Mouse (Mus musculus) lung, postnatal 25 days (tissue): ENCODE measurements around the gene Tbkbp1.
A peak's percentile ranks its signal among the peaks of the same experiment; 100 is the strongest.

Source experiments
- DNase-seq: peaks from one replicate; pipeline ENCODE4 v3.0.0; 2022; ENCODE audit warnings: low spot score

Gene Tbkbp1

GRCm38 (mm10) chr11:97152662-97153287, 1.5 kb upstream of the Tbkbp1 start:
- DNase-seq = no peak

GRCm38 (mm10) chr11:97152023-97152426, 730 bp upstream of the Tbkbp1 start:
- DNase-seq = peak; percentile 35

GRCm38 (mm10) chr11:97150411-97151330, 624 bp downstream of the Tbkbp1 start:
- peak; percentile 56 for DNase-seq

GRCm38 (mm10) chr11:97149995-97150410, 1.3 kb downstream of the Tbkbp1 start:
- peak; percentile 90 for DNase-seq

GRCm38 (mm10) chr11:97149026-97149425, 2.3 kb downstream of the Tbkbp1 start:
- no peak for DNase-seq

GRCm38 (mm10) chr11:97148591-97148990, 2.7 kb downstream of the Tbkbp1 start:
- DNase-seq = no peak

- no peak for DNase-seq
Observed at GRCm38 (mm10) chr11:97147333-97147732, 4.0 kb downstream of the Tbkbp1 start.

- peak; percentile 79 for DNase-seq
Observed at GRCm38 (mm10) chr11:97146724-97147123, 4.6 kb downstream of the Tbkbp1 start.

GRCm38 (mm10) chr11:97145951-97146350, 5.3 kb downstream of the Tbkbp1 start:
- no peak for DNase-seq

- no peak for DNase-seq
Observed at GRCm38 (mm10) chr11:97145320-97145719, 6.0 kb downstream of the Tbkbp1 start.

GRCm38 (mm10) chr11:97143196-97143900, 7.9 kb downstream of the Tbkbp1 start:
- no peak for DNase-seq

GRCm38 (mm10) chr11:97142159-97142608, 9.1 kb downstream of the Tbkbp1 start:
- peak; percentile 82 for DNase-seq

- peak; percentile 21 for DNase-seq
Observed at GRCm38 (mm10) chr11:97140811-97141210, 10.5 kb downstream of the Tbkbp1 start.

- no peak for DNase-seq
Observed at GRCm38 (mm10) chr11:97139256-97139655, 12.0 kb downstream of the Tbkbp1 start.

GRCm38 (mm10) chr11:97138554-97139226, 12.6 kb downstream of the Tbkbp1 start:
- DNase-seq = no peak

GRCm38 (mm10) chr11:97133270-97133669, 18.0 kb downstream of the Tbkbp1 start:
- DNase-seq = no peak

- DNase-seq = no peak
Observed at GRCm38 (mm10) chr11:97132185-97132584, 19.1 kb downstream of the Tbkbp1 start.

GRCm38 (mm10) chr11:97131683-97132082, 19.6 kb downstream of the Tbkbp1 start:
- no peak for DNase-seq

GRCm38 (mm10) chr11:97130318-97130717, 21.0 kb downstream of the Tbkbp1 start:
- DNase-seq = no peak

GRCm38 (mm10) chr11:97128956-97129355, 22.3 kb downstream of the Tbkbp1 start:
- no peak for DNase-seq

GRCm38 (mm10) chr11:97127470-97128223, 23.6 kb downstream of the Tbkbp1 start:
- DNase-seq = no peak
